Mouse (Mus musculus) liver, embryonic 16.5 days (tissue): Measurements from ENCODE around the gene Erbb3. TPM values are rescaled to one million over a fixed set of nuclear protein-coding genes. Genes with fewer than 3 reads are reported as not detected.
A peak's percentile ranks its signal among the peaks of the same experiment; 100 is the strongest.
"Not testable (repeated sequence)": the region's sequence is repeated elsewhere in the genome, so short reads cannot be mapped to it uniquely, and the experiment has no call there.

ENCODE experiments used
- ATAC-seq: fragments of 200-750 bp; cut with Nextera tagmentation; 2 replicates; pipeline ENCODE4 v1.8.0; 2017; ENCODE audit warnings: low read depth, mild to moderate bottlenecking, moderate number of reproducible peaks, moderate library complexity
- H3K27ac ChIP-seq: fragments of 300-500 bp; sonication (generic); 2 replicates; pipeline ENCODE4 v1.5.1; 2014; ENCODE audit warnings: mild to moderate bottlenecking, low read length
- H3K27me3 ChIP-seq: fragments of 300-500 bp; sonication (generic); 2 replicates; pipeline ENCODE4 v1.6.1; 2014; ENCODE audit warnings: low read depth, low read length, mixed read lengths; ENCODE audit not compliant: control insufficient read depth, insufficient read depth
- H3K36me3 ChIP-seq: fragments of 300-500 bp; sonication (generic); 2 replicates; pipeline ENCODE4 v1.6.1; 2014; ENCODE audit warnings: mild to moderate bottlenecking; ENCODE audit not compliant: control insufficient read depth, insufficient read depth
- H3K4me1 ChIP-seq: fragments of 300-500 bp; sonication (generic); 2 replicates; pipeline ENCODE4 v1.6.1; 2014; ENCODE audit warnings: low read depth, low read length, mixed read lengths; ENCODE audit not compliant: control insufficient read depth
- H3K4me2 ChIP-seq: fragments of 300-500 bp; sonication (generic); 2 replicates; pipeline ENCODE4 v1.6.1; 2014; ENCODE audit warnings: low read depth, low read length, mixed read lengths
- H3K4me3 ChIP-seq: fragments of 300-500 bp; sonication (generic); 2 replicates; pipeline ENCODE4 v1.5.1; 2014; ENCODE audit warnings: low read depth, mild to moderate bottlenecking, low read length
- H3K9ac ChIP-seq: fragments of 300-500 bp; sonication (generic); 2 replicates; pipeline ENCODE4 v1.6.1; 2014; ENCODE audit warnings: low read depth, low read length
- H3K9me3 ChIP-seq: fragments of 300-500 bp; sonication (generic); replicated peaks from 2 replicates; pipeline ENCODE4 v1.6.1; 2016; ENCODE audit warnings: low read length; ENCODE audit not compliant: control insufficient read depth
- WGBS: fragments of 180-500 bp; shearing (Covaris S2); extraction: QIAGEN DNeasy Blood & Tissue Kit; methylation state at CpG from one replicate; pipeline ENCODE4 v1.1.7; 2014; ENCODE audit not compliant: insufficient replicate concordance; 5-methylcytosine and 5-hydroxymethylcytosine counted together
- polyA plus RNA-seq: library from polyadenylated mRNA; unstranded; fragments of >200 nt; fragmentation: Nextera tagmentation; extraction: Ambion mirVana; gene quantifications from 2 replicates; pipeline ENCODE4 v1.2.1, GENCODE M21; 2015

Erbb3 gene
- polyA plus RNA-seq, 1 experiment from 2014 or later: 5.2 TPM

DNA sequence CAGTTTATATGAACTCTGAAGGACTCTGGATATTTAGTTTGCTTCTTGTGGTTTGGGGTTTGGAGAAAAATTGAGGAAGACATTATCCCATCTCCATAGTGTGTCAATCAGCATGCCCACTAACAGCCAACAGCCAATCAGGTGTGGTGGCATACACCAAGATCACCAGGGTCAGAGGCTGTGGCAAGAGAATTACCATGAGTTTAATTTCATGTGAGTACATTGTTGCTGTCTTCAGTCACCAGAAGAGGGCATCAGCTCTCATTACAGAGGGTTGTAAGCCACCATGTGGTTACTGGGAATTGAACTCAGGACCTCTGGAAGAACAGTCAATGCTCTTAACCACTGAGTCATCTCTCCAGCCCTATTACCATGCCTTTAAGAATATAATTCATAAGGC, 33.2 kb downstream of the Erbb3 start:
- Histone ChIP-seq H3K4me2 (no peak overlapping the region), H3K27me3 (no peaks in the 10 kb centered on the region), H3K27ac (no peak overlapping the region), H3K9me3 (no peaks in the 10 kb centered on the region), H3K4me1 (no peaks in the 10 kb centered on the region), H3K4me3 (no peak overlapping the region), H3K36me3 (peaks cover 37% of the 10 kb centered on the region), H3K9ac (no peak overlapping the region)
- no peak for ATAC-seq

DNA sequence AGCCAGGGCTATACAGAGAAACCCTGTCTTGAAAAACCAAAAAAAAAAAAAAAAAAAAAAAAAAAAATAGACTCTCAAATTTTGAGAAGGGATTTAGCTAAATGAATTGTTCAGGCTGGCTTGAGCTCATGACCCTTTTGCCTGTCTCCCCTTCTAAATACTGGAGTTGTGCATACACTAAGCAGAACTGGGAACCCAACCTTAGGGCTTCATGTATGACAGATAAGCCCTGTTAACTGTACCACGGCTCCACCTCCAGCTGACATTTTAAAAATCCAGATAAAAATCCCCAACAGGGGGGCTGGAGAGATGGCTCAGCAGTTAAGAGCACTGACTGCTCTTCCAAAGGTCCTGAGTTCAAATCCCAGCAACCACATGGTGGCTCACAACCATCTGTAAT, 33.9 kb downstream of the Erbb3 start:
- WGBS: 30% methylated on average over 1 of the region's 1 CpGs
- H3K27me3 ChIP-seq: not testable (repeated sequence)

DNA sequence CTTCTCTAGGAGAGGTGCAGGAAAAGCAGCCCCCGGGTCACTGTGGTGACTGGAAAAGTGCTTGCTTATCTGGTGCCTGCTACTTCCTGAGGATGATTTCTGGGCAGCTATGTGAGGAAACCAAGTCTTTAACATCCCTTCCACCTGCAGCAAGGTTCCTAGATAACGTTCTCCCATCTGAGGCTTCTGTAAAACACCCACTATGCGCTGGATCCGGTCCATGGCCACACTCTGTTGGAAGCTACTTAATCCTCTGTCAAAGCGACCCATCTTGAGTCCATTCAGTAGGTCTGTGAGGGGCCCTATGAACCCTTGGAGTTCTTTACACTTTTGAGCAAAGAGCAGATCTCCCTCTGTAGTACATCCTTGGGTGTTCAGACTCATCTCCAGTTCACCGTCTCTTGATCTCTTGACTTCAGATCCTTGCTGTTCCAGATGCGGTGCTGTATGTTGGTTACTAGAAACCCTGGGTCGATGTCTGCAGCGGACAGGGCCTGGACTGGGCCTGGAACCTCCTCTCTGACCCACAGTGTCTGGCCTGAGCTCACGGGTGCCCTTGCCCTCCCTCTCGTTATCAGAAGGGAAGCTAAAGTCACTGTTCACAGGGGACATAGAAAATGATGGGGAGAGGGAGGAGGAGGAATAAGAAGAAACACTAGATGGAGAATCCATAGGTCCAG, 39.2 kb downstream of the Erbb3 start:
- not testable (repeated sequence) for H3K4me2 ChIP-seq, H3K27me3 ChIP-seq, H3K9ac ChIP-seq, H3K9me3 ChIP-seq, ATAC-seq, H3K4me3 ChIP-seq, H3K36me3 ChIP-seq, H3K27ac ChIP-seq
- 62% methylated on average over 11 of the region's 11 CpGs for WGBS
- peaks cover 12% of the 10 kb centered on the region for H3K4me1 ChIP-seq

More for the DNA sequence above, 33.9 kb downstream of the Erbb3 start:
- peaks cover 32% of the 10 kb centered on the region for H3K36me3 ChIP-seq
- not testable (repeated sequence) for H3K9ac ChIP-seq, H3K27ac ChIP-seq, H3K4me1 ChIP-seq, ATAC-seq, H3K4me3 ChIP-seq, H3K4me2 ChIP-seq, H3K9me3 ChIP-seq

DNA sequence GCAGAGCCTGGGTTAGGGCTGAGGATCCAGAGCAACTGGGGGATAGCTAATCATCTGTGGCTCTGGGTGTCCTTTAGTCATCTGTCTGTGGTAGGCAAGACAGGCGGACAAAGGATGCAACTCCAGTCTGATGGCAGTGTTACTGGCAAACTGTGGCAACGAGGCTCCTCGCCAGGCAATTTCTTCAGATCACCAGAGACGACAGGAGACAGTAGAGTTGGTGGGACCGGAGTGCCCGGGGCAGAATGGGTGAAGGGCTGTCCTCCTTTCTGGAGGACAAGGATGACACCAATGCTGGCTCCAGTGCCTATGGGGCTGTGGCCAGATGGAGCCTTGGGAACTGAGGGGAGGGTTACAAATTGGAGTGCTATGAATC, 39.8 kb downstream of the Erbb3 start:
- H3K9me3 ChIP-seq, H3K36me3 ChIP-seq, ATAC-seq, H3K27me3 ChIP-seq: not testable (repeated sequence)
- peak overlapping the region; percentile 65 for H3K27ac ChIP-seq
- H3K9ac ChIP-seq: peak overlapping the region; percentile 44; the same call in 1 of the 2 replicates
- H3K4me2 ChIP-seq: peak overlapping the region; percentile 86
- 65% methylated on average over 6 of the region's 6 CpGs for WGBS
- peaks cover 12% of the 10 kb centered on the region for H3K4me1 ChIP-seq
- H3K4me3 ChIP-seq: peak overlapping the region; percentile 16; the same call in 1 of the 2 replicates

DNA sequence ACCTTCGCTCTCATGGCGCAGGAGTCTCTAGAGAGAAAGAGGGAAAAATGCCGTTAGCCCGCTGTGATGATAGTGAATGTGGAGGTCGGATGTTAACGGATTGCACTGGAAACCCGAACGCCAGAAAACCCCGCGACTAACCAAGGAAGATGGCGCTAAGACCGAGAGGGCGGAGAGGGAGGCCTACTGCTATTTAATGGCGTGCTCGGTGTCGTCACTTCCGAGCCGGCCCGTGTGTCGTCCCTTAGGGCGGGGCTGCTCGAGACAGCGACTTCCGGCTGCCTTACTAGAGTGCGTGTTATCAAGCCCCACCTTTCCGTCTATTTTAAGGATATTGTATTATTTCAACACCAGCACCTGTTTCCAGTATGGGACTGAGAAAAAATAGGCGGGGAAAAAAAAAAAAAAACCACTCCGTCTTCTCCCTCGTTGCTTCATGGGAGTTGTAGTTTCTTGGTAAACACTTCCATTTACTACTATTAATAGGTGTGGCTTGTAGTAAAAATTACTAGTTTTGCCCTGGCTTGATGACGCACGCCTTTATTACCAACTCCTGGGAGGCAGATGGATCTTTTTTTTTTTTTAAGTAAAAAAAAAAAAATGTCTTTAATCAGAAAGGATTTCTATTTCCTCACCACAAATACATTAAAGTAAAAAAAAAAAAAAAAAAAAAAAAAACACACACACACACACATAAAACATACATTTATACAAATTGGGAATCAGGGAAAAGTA, 40.3 kb downstream of the Erbb3 start, which contains the start of gene Rpl41:
TSS of gene Rpl41 (minus strand) at position 359 of the 735 bp plus-strand sequence.
- H3K9ac ChIP-seq: peak within 1 kb of the TSS; percentile 76
- peak within 1 kb of the TSS; percentile 83 for H3K27ac ChIP-seq
- H3K4me1 ChIP-seq: peaks cover 12% of the 10 kb centered on the region
- no peaks in the 10 kb centered on the region for H3K27me3 ChIP-seq
- no peaks in the 10 kb centered on the region for H3K9me3 ChIP-seq
- 0% methylated on average over 31 of the region's 31 CpGs for WGBS
- H3K4me3 ChIP-seq: peak within 1 kb of the TSS; percentile 75
- H3K4me2 ChIP-seq: peak within 1 kb of the TSS; percentile 86
- ATAC-seq: peak; percentile 84
- peaks cover 15% of the 10 kb centered on the region for H3K36me3 ChIP-seq

DNA sequence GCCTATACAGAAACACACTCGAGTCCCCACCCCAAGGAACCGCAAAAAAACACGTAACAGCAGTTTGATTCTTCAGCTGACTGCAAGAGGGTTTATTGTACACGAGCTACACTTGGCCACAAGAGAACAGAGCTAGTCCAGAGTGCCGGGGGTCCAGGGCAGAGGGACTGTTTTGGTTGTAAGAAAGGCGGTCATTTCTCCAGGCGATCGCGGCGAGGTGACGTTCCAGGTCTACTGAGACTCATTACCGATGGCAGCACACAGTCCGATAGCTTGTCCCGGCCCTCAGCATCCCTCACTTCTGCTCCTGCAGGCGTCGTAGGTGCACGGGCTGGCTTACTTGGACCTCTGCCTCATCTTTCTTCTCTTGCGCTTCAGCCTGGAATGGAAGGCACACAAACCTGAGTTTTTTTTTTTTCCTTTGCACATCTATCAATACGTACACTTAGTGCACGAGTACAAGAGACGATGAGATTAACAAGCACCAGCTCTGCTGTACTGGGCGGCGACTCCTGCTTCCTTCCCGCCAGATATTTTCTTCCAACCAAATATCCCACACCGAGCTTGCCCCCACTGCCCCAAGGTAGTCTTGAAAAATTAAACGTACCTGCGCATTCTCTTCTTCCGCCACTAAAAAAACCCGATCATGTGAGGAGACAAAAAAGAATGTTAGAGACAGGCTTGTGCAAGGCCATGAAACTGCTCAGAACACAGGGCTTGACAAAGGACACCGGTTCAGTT, 41.2 kb downstream of the Erbb3 start:
- Histone ChIP-seq H3K27ac (peak overlapping the region; percentile 83), H3K4me3 (peak overlapping the region; percentile 75), H3K36me3 (peaks cover 22% of the 10 kb centered on the region), H3K4me1 (peaks cover 12% of the 10 kb centered on the region), H3K9ac (peak overlapping the region; percentile 76), H3K4me2 (peak overlapping the region; percentile 86)
- ATAC-seq, H3K9me3 ChIP-seq, H3K27me3 ChIP-seq: not testable (repeated sequence)
- under 1% methylated on average over 28 of the region's 30 CpGs for WGBS

GRCm38 (mm10) chr10:128547361-128548032, 42.0 kb downstream of the Erbb3 start, which contains the start of gene Zc3h10:
TSS of gene Zc3h10 (minus strand) at chr10:128547774.
- Histone ChIP-seq H3K4me1 (peaks cover 12% of the 10 kb centered on the region), H3K27me3 (no peaks in the 10 kb centered on the region), H3K9me3 (no peaks in the 10 kb centered on the region), H3K27ac (peak within 1 kb of the TSS; percentile 83), H3K36me3 (peaks cover 22% of the 10 kb centered on the region), H3K4me2 (peak within 1 kb of the TSS; percentile 86), H3K4me3 (peak within 1 kb of the TSS; percentile 75), H3K9ac (peak within 1 kb of the TSS; percentile 81)
- under 1% methylated on average over 50 of the region's 50 CpGs for WGBS
- ATAC-seq: peak; percentile 87

DNA sequence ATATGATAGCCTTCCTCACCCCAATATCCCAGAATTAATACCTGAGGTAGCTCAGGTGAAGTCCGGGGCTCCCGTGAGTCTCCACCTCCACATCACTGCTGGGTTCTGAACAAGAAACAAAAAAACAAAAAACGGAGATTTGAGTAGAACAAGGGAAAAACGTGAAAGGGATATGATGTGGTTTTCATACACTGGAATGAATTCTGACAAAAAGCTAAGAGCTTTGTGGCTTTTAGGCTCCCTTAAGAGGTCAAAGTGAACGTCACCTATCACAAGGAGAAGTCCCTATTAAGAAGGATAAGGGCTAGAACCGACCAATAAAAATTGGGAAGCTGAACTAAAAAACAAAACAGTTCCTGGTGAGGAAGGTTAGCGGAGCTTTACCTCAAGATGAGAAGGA, 42.7 kb downstream of the Erbb3 start:
- no peak for ATAC-seq
- Histone ChIP-seq H3K9ac (peak overlapping the region; percentile 81), H3K4me2 (peak overlapping the region; percentile 86), H3K4me3 (peak overlapping the region; percentile 75), H3K27ac (peak overlapping the region; percentile 83), H3K36me3 (peaks cover 22% of the 10 kb centered on the region), H3K4me1 (peaks cover 12% of the 10 kb centered on the region), H3K9me3 (no peaks in the 10 kb centered on the region), H3K27me3 (no peaks in the 10 kb centered on the region)
- WGBS: 8% methylated on average over 7 of the region's 7 CpGs
